Mouse (Mus musculus): ENCODE results near the gene Dock2.

DNA sequence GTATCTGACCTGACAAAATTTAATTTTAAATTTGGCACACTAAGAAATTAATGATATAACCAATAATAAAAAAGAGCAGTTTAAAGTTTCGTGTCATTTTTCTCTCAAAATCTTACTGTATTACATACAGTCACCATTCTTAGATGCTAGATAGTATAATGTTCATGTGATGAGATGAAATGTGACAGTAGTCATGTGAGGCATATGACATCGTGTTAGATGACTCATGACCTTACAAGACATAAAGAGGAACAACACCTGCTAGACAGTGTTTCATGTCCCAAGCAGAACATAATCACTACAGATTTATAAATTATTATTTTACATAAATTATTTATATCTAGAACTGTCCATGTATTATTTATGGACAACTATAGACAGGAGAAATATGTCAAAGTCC, 43.2 kb upstream of the Dock2 start:
- TF ChIP-seq POLR2A (IDR thresholded peaks at IDR 0.05; ENCODE audit: insufficient read depth, low read length) (no peak), CTCF (IDR thresholded peaks at IDR 0.05; ENCODE audit: low read depth, low read length) (no peak)
